Mouse (Mus musculus) hindbrain, embryonic 15.5 days (tissue): ENCODE measurements at regions not wholly inside any gene's neighbourhood (a gene's known extent, or its start where the extent isn't known, plus 50 kb on each side); places are given as distances from the start of the nearest gene placed in this dataset.

Experiments used
- ATAC-seq: fragments of 200-750 bp; cut with Nextera tagmentation; 2 replicates; pipeline ENCODE4 v1.8.0; 2017; ENCODE audit warnings: low read depth, moderate number of reproducible peaks, moderate TSS enrichment; ENCODE audit not compliant: low FRiP score
- H3K27ac ChIP-seq: fragments of 300-500 bp; sonication (generic); replicated peaks from 2 replicates; pipeline ENCODE4 v1.5.1; 2015; ENCODE audit warnings: mild to moderate bottlenecking, inconsistent platforms
- H3K27me3 ChIP-seq: fragments of 300-500 bp; sonication (generic); 2 replicates; pipeline ENCODE4 v1.6.1; 2015; ENCODE audit warnings: control low read depth, inconsistent platforms
- H3K36me3 ChIP-seq: fragments of 300-500 bp; sonication (generic); 2 replicates; pipeline ENCODE4 v1.6.1; 2015; ENCODE audit warnings: control low read depth, inconsistent platforms
- H3K4me1 ChIP-seq: fragments of 300-500 bp; sonication (generic); replicated peaks from 2 replicates; pipeline ENCODE4 v1.6.1; 2015; ENCODE audit warnings: control low read depth, inconsistent platforms
- H3K4me2 ChIP-seq: fragments of 300-500 bp; sonication (generic); 2 replicates; pipeline ENCODE4 v1.6.1; 2015; ENCODE audit warnings: moderate library complexity, mild to moderate bottlenecking, inconsistent platforms
- H3K4me3 ChIP-seq: fragments of 300-500 bp; sonication (generic); 2 replicates; pipeline ENCODE4 v1.5.1; 2015; ENCODE audit warnings: mild to moderate bottlenecking, inconsistent platforms
- H3K9ac ChIP-seq: fragments of 300-500 bp; sonication (generic); 2 replicates; pipeline ENCODE4 v1.6.1; 2015; ENCODE audit warnings: inconsistent platforms
- H3K9me3 ChIP-seq: fragments of 300-500 bp; sonication (generic); 2 replicates; pipeline ENCODE4 v1.6.1; 2016; ENCODE audit warnings: control low read depth, inconsistent platforms
- WGBS: fragments of 180-500 bp; shearing (Covaris S2); methylation state at CpG from one replicate; pipeline ENCODE4 v1.1.7; 2015; 5-methylcytosine and 5-hydroxymethylcytosine counted together

DNA sequence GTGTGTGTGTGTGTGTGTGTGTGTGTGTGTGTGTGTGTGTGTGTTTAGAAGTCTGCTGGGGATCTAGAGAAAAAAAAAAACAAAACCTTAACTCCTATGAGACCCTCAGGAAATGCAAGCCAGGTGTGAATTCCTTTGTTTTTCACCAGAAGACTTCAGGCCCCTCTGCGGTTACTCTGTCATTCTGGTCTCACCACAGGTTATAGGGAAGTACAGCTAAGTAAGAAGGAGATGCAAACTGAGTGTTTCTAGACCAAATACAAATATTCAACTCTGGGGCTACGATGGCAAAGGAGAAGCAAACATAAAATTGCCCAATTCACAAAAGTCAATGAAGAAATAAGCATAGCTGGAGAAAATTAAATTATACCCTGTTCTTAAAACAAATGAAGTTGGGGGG, 54.9 kb upstream of the Basp1 start:
- 78% methylated on average over 2 of the region's 2 CpGs for WGBS
- H3K27me3 ChIP-seq = no peaks in the 10 kb centered on the region
- no peaks in the 10 kb centered on the region for H3K9me3 ChIP-seq
- no peak overlapping the region for H3K9ac ChIP-seq
- ATAC-seq = no peak
- H3K4me2 ChIP-seq = no peak overlapping the region
- no peaks in the 10 kb centered on the region for H3K36me3 ChIP-seq
- H3K27ac ChIP-seq = no peak overlapping the region
- no peak overlapping the region for H3K4me3 ChIP-seq
- no peaks in the 10 kb centered on the region for H3K4me1 ChIP-seq

DNA sequence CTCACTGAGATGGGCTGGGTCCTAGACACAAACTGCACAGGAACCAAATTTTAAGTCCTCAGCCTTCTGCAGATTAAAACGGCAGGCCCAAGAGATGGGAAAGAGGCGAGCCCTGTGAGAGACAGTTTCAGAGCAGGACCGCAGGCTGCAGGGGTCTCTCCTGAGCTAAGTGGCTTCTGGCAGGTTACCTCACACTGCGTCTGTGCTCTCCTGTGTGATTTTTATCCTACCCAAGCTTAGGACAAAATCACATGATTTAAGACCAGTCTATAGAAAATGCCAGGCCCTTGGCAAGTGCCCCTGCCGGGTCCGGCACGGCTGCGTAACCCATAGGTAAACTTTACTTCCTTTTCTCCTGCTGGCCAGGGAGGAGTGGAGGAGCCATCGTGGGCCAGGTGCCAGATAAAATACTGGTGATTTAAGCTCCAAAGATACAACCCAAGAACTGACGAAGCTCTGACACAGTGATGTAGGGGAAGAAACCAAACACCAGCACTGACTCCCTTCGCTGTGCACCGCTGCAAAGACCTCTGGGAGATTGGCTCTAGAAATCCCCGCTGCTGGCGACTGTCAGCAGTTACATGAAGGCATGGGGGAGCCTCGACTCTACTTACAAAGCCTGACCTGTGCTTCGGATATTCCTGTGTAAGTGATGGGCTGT, 55.8 kb upstream of the Basp1 start:
- no peak overlapping the region for H3K9ac ChIP-seq

DNA sequence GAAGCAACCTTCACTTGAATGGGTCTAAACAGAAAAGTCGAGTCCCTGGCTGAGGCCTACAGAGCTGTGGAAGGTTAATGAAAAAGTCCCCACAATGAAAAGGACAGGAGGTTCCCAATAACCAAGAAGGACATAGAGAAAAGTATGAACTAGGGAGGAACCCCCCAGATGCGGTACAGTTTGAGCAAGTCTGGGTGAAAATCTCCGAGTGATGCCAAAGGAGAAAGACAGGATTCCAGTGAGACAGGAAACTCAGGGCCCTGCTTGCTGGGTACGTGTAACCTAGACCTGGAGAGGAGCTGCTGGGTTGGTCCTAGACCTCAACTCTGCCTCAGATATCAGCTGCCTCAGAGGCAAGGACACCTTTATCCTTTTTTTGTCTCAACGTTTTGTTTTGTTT, 57.8 kb upstream of the Basp1 start:
- no peaks in the 10 kb centered on the region for H3K27me3 ChIP-seq
- ATAC-seq = no peak
- H3K36me3 ChIP-seq = no peaks in the 10 kb centered on the region
- H3K9me3 ChIP-seq = no peaks in the 10 kb centered on the region
- no peak overlapping the region for H3K4me3 ChIP-seq
- no peaks in the 10 kb centered on the region for H3K4me1 ChIP-seq
- no peak overlapping the region for H3K4me2 ChIP-seq
- 89% methylated on average over 5 of the region's 5 CpGs for WGBS
- no peak overlapping the region for H3K9ac ChIP-seq
- no peak overlapping the region for H3K27ac ChIP-seq

More for the DNA sequence above, 55.8 kb upstream of the Basp1 start:
- no peak overlapping the region for H3K4me3 ChIP-seq
- H3K4me2 ChIP-seq = no peak overlapping the region
- no peak for ATAC-seq
- 79% methylated on average over 16 of the region's 16 CpGs for WGBS
- H3K27ac ChIP-seq = no peak overlapping the region
- H3K27me3 ChIP-seq = no peaks in the 10 kb centered on the region
- no peaks in the 10 kb centered on the region for H3K36me3 ChIP-seq
- no peaks in the 10 kb centered on the region for H3K4me1 ChIP-seq
- H3K9me3 ChIP-seq = no peaks in the 10 kb centered on the region

DNA sequence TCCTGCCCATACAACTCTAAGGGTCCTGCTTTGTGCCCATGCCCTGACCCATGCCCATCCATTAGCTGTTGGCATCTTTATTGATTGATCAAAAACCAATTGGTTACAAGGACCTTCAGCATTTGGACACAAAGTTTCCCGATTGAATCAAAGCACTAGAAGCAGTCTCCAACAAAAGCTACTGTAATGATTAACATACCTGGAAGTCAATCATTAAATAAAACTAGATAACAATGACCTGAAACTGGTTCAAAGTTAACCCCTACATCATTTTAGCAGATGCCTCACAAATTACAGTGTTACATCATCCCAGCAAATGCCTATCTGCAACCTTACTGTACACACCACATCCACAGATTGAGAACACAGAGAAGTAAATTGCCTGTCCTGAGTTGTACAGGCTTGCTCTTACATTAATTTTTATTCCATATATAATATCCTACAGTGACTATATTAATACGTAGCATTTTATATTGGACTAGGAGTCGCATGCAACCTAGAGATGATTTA, 59.7 kb upstream of the Basp1 start:
- H3K4me1 ChIP-seq = no peaks in the 10 kb centered on the region
- no peaks in the 10 kb centered on the region for H3K36me3 ChIP-seq
- WGBS = 81% methylated on average over 3 of the region's 3 CpGs
- no peak overlapping the region for H3K9ac ChIP-seq
- H3K27ac ChIP-seq = no peak overlapping the region
- no peak overlapping the region for H3K4me3 ChIP-seq
- no peaks in the 10 kb centered on the region for H3K9me3 ChIP-seq
- no peak for ATAC-seq
- H3K27me3 ChIP-seq = no peaks in the 10 kb centered on the region
- H3K4me2 ChIP-seq = no peak overlapping the region

DNA sequence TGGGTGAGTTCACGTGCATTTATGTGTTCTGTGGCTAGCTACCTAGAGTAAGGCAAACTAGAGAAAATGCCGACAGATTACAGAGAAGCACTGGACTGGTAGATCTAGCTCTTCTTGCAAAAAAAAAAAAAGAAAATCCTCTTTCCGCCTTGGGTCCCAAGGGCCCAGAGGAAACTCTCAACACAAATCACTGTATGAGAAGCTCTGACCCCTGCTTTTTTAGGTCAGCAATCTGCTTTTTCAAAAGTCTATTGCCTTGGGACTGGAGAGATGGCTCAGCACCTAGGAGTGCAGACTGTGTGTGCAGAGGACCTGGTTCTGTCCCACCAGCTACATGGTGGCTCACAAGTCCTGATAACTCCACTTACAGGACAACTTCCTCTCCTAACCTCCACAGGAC, 60.5 kb upstream of the Basp1 start:
- Histone ChIP-seq H3K27ac (no peak overlapping the region), H3K9me3 (no peaks in the 10 kb centered on the region), H3K9ac (no peak overlapping the region), H3K4me2 (no peak overlapping the region), H3K36me3 (no peaks in the 10 kb centered on the region), H3K27me3 (no peaks in the 10 kb centered on the region), H3K4me3 (no peak overlapping the region), H3K4me1 (no peaks in the 10 kb centered on the region)
- WGBS = 91% methylated on average over 3 of the region's 3 CpGs
- ATAC-seq = no peak

DNA sequence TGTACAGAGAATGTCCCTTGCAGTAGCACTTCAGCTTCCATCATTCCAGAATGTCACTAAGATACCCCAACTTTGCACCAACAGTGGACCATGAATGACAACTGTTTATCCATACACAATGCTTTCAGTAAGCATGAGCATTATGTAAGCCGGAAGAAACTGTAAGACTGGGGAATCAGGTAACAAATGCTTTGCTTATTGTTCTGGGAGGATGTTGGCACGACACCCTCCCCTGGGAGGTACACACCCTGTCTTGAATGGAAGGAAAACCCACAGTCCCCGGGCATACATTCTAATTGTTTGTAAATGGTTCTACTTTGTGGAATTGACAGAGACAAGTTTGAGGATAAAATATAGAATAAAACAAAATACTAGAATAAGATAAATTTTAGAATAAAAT, 69.0 kb upstream of the Basp1 start:
- Histone ChIP-seq H3K4me2 (no peak overlapping the region), H3K4me3 (no peak overlapping the region), H3K4me1 (no peaks in the 10 kb centered on the region), H3K9ac (no peak overlapping the region), H3K27ac (no peak overlapping the region), H3K9me3 (no peaks in the 10 kb centered on the region), H3K27me3 (no peaks in the 10 kb centered on the region), H3K36me3 (no peaks in the 10 kb centered on the region)
- 70% methylated on average over 3 of the region's 3 CpGs for WGBS
- no peak for ATAC-seq

DNA sequence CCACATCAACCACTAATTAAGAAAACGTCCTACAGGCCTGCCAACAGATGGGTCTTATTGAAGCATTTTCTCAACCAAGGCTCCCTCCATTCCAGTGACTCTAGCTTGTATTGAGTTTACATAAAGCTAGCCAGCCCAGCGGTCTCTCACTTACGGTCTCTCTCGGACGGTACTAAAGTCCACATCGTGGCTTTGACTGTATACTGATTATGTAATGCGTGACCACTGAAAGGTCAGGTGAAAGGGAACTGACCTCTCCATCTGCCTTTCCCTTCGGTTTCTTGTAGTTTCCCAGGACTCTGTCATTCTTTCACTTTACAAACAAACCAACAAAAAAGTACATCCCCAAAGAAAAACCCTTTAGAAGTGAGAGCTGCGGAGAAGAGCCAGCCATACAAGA, 71.8 kb upstream of the Basp1 start:
- WGBS = 58% methylated on average over 9 of the region's 9 CpGs
- no peak overlapping the region for H3K27ac ChIP-seq
- H3K36me3 ChIP-seq = no peaks in the 10 kb centered on the region
- H3K27me3 ChIP-seq = no peaks in the 10 kb centered on the region
- H3K4me1 ChIP-seq = no peaks in the 10 kb centered on the region
- no peaks in the 10 kb centered on the region for H3K9me3 ChIP-seq
- H3K4me3 ChIP-seq = no peak overlapping the region
- no peak overlapping the region for H3K9ac ChIP-seq
- no peak overlapping the region for H3K4me2 ChIP-seq
- no peak for ATAC-seq

DNA sequence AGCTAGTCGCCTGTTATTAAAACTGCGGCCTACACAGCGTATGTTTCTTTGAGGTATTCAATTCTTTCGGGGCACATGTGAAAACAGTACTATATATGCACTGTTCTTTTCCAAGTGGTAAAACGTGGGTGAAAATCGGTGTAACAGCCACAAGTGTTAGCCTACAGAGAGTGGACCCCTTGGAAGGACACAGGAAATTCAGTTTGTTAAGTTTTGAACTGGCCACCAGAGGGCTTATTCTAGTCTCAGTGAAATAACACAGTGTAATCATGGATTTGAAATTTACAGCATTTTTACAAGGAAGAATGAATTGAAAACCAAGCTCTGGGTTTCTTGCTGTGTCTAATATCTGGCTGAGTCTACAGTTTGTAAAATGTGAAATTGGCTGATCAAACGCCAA, 72.6 kb upstream of the Basp1 start:
- ATAC-seq = peak; percentile 54; the same call in 1 of the 2 replicates
- Histone ChIP-seq H3K27ac (no peak overlapping the region), H3K27me3 (no peaks in the 10 kb centered on the region), H3K9ac (no peak overlapping the region), H3K4me1 (no peaks in the 10 kb centered on the region), H3K36me3 (no peaks in the 10 kb centered on the region), H3K9me3 (no peaks in the 10 kb centered on the region), H3K4me2 (no peak overlapping the region), H3K4me3 (no peak overlapping the region)
- 83% methylated on average over 7 of the region's 7 CpGs for WGBS

DNA sequence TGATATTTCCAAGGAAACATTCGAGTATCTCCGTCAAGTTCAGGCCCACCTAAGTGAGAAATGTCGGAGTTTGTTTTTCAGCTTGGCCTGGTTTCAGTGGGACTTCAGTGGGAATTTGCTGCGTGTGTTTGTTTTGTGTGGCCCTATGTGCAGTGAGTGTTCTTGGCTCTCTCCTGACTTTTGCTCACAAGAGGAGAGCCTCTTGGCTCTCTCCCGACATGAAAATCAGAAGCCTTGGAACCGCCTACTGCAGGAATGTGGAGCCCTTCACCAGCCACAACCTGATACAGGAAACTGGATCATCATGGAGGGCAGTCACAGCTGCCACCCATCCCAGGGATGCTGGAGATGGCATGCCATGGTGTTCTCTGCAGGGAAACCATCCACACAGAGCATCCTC, 76.2 kb upstream of the Basp1 start:
- Histone ChIP-seq H3K4me1 (no peaks in the 10 kb centered on the region), H3K4me3 (no peak overlapping the region), H3K36me3 (no peaks in the 10 kb centered on the region), H3K27ac (no peak overlapping the region), H3K27me3 (no peaks in the 10 kb centered on the region), H3K9me3 (no peaks in the 10 kb centered on the region), H3K9ac (no peak overlapping the region), H3K4me2 (no peak overlapping the region)
- ATAC-seq = no peak
- 80% methylated on average over 6 of the region's 6 CpGs for WGBS

DNA sequence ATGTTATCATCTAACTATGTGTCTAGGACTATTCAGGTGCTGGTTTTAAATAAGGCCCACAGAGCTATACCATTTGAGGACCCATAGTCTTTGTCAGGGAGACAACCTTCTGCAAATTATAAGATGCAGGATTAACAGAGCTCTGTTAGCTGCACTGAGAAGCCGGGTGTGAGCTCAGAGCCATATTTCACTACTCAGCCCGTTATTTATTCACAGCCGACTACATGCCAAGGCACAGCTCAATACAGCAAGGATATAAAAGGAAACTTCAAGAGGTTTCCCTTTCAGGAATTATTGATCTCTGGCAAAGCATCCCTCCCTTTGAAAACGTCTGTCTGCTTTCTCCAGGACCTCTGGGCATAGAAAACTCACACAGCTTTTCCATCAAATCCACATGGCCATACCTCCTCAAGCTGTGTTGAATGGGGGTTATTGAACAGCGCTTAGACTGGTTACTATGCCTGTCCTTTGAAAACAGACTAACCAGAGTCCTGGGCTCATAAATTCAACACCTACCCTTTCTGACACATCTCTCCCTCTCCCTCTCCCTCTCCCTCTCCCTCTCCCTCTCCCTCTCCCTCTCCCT, 78.7 kb upstream of the Basp1 start:
- Histone ChIP-seq H3K4me2 (no peak overlapping the region), H3K4me3 (no peak overlapping the region), H3K9me3 (no peaks in the 10 kb centered on the region), H3K27ac (no peak overlapping the region), H3K27me3 (no peaks in the 10 kb centered on the region), H3K4me1 (no peaks in the 10 kb centered on the region), H3K9ac (no peak overlapping the region), H3K36me3 (no peaks in the 10 kb centered on the region)
- ATAC-seq = no peak
- WGBS = 65% methylated on average over 5 of the region's 5 CpGs

DNA sequence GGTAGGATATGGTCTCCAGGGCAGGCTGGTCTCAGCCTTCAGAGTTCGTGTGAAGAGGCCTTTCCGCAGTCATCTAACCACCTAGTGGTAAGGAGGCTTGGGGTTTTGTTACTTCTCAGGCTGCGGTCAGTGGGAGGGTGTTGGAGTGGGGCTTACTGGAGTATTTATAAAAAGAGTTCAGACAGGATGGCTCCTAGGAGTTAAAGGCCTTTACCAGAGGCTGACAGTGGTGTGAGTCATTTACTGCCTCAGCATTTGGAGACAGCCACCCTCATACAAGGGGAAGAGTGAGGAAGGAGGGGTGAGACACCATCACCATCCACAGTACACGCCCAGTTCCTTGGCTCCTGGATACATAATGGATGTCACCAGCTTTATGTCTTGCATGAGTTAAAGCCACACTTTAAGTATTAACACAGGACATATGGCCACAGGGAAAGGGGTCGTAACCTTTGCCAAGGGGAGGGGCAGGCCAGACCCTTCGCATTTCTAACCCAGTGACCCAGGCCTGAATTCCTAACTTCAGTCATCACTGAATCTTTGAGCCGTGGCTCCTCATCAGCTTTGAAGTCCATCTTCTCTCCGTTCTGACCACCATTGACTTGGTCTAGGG, 81.2 kb upstream of the Basp1 start:
- ATAC-seq = no peak

DNA sequence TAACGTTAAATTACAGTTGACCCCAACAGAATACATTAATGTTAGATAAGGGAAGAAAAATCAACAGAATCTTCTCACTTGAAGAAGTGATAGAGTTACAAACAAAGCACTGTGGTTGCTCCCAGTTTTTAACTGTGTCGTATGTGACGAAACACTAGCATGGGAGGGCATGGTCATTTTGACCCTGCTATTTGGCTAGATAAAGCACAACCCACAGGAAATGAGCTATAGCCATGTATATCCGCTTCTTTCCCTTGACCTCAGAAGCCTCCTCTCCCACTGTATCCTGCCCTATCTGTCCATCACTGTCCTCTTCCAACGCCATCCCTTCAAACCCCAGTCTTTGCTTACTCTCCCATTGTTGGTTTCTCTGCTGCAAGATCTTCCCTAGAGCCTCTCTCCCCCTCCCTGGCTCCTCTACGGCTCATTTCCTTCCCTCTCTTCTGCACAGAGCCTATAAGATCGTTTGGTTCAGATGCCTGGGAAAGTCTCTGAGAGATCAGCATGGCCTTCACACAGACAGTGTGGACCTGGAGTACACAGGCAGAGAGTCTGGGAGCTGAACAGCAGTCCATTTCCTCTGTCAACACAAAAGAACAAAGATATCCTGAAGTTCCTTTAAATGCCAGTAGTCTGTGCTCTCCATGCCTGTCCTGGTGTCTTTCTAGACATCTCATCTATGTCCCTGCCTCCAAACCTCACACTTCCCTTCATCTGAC, 82.5 kb upstream of the Basp1 start:
- no peak for ATAC-seq
- WGBS = 68% methylated on average over 7 of the region's 7 CpGs
- Histone ChIP-seq H3K27me3 (no peaks in the 10 kb centered on the region), H3K4me3 (no peak overlapping the region), H3K9me3 (no peaks in the 10 kb centered on the region), H3K4me2 (no peak overlapping the region), H3K27ac (no peak overlapping the region), H3K4me1 (no peaks in the 10 kb centered on the region), H3K9ac (no peak overlapping the region), H3K36me3 (no peaks in the 10 kb centered on the region)

More for the DNA sequence above, 81.2 kb upstream of the Basp1 start:
- Histone ChIP-seq H3K4me3 (no peak overlapping the region), H3K4me2 (no peak overlapping the region), H3K27me3 (no peaks in the 10 kb centered on the region), H3K9ac (no peak overlapping the region), H3K36me3 (no peaks in the 10 kb centered on the region), H3K9me3 (no peaks in the 10 kb centered on the region), H3K27ac (no peak overlapping the region), H3K4me1 (no peaks in the 10 kb centered on the region)
- WGBS = 69% methylated on average over 8 of the region's 8 CpGs
